Mouse (Mus musculus): ENCODE measurements around the gene 5530401A14Rik. TPM values are rescaled to one million over a fixed set of nuclear protein-coding genes. Genes with fewer than 3 reads are reported as not detected.

The 5530401A14Rik gene
- polyA plus RNA-seq, 1 experiment = not detected

GRCm38 (mm10) chr11:81845686-81846036, 14.8 kb upstream of the 5530401A14Rik start:
- no peaks in the 10 kb centered on the region for H3K4me1 ChIP-seq (ENCODE audit: control insufficient read depth, insufficient read depth, low read length)
- 81% methylated on average over 3 of the region's 3 CpGs for WGBS
- H3K4me3 ChIP-seq (ENCODE audit: insufficient read depth, low read depth, low read length) = no peak overlapping the region
- H3K36me3 ChIP-seq (ENCODE audit: control insufficient read depth, insufficient read depth, low read length) = no peaks in the 10 kb centered on the region
- H3K27ac ChIP-seq (ENCODE audit: insufficient read depth, low read depth, low read length) = no peak overlapping the region
- no peak for TF ChIP-seq POLR2A (IDR thresholded peaks at IDR 0.05; ENCODE audit: low read depth, low read length)
- TF ChIP-seq CTCF (conservative IDR thresholded peaks at IDR 0.05; ENCODE audit: insufficient read depth, insufficient read length, low read depth, low read length) = no peak
- H3K27me3 ChIP-seq (replicated peaks; ENCODE audit: control insufficient read depth, insufficient read depth, low read length) = no peaks in the 10 kb centered on the region
- no peak for DNase-seq

GRCm38 (mm10) chr11:81847773-81848490, 12.5 kb upstream of the 5530401A14Rik start:
- DNase-seq = no peak
- TF ChIP-seq POLR2A (IDR thresholded peaks at IDR 0.05; ENCODE audit: low read depth, low read length) = no peak
- TF ChIP-seq CTCF (conservative IDR thresholded peaks at IDR 0.05; ENCODE audit: insufficient read depth, insufficient read length, low read depth, low read length) = no peak
- H3K4me1 ChIP-seq (ENCODE audit: control insufficient read depth, insufficient read depth, low read length) = no peaks in the 10 kb centered on the region
- no peak overlapping the region for H3K4me3 ChIP-seq (ENCODE audit: insufficient read depth, low read depth, low read length)
- H3K36me3 ChIP-seq (ENCODE audit: control insufficient read depth, insufficient read depth, low read length) = no peaks in the 10 kb centered on the region
- H3K27me3 ChIP-seq (replicated peaks; ENCODE audit: control insufficient read depth, insufficient read depth, low read length) = no peaks in the 10 kb centered on the region
- no peak overlapping the region for H3K27ac ChIP-seq (ENCODE audit: insufficient read depth, low read depth, low read length)
- WGBS = 22% methylated on average over 1 of the region's 1 CpGs

GRCm38 (mm10) chr11:81865661-81866382, 5.3 kb downstream of the 5530401A14Rik start:
- DNase-seq = no peak
- no peak for TF ChIP-seq CTCF (conservative IDR thresholded peaks at IDR 0.05; ENCODE audit: insufficient read depth, insufficient read length, low read depth, low read length)
- no peak for TF ChIP-seq POLR2A (IDR thresholded peaks at IDR 0.05; ENCODE audit: low read depth, low read length)
- Histone ChIP-seq H3K4me3 (ENCODE audit: insufficient read depth, low read depth, low read length) (no peak overlapping the region), H3K4me1 (ENCODE audit: control insufficient read depth, insufficient read depth, low read length) (no peaks in the 10 kb centered on the region), H3K36me3 (ENCODE audit: control insufficient read depth, insufficient read depth, low read length) (no peaks in the 10 kb centered on the region), H3K27me3 (replicated peaks; ENCODE audit: control insufficient read depth, insufficient read depth, low read length) (no peaks in the 10 kb centered on the region), H3K27ac (ENCODE audit: insufficient read depth, low read depth, low read length) (no peak overlapping the region)
- 78% methylated on average over 10 of the region's 10 CpGs for WGBS

- TF ChIP-seq CTCF (conservative IDR thresholded peaks at IDR 0.05; ENCODE audit: insufficient read depth, insufficient read length, low read depth, low read length) (no peak), POLR2A (IDR thresholded peaks at IDR 0.05; ENCODE audit: low read depth, low read length) (no peak)
- DNase-seq = no peak
- H3K36me3 ChIP-seq (ENCODE audit: control insufficient read depth, insufficient read depth, low read length) = no peaks in the 10 kb centered on the region
- H3K4me1 ChIP-seq (ENCODE audit: control insufficient read depth, insufficient read depth, low read length) = no peaks in the 10 kb centered on the region
- WGBS = 56% methylated on average over 9 of the region's 9 CpGs
- no peaks in the 10 kb centered on the region for H3K27me3 ChIP-seq (replicated peaks; ENCODE audit: control insufficient read depth, insufficient read depth, low read length)
- H3K4me3 ChIP-seq (ENCODE audit: insufficient read depth, low read depth, low read length) = no peak overlapping the region
- no peak overlapping the region for H3K27ac ChIP-seq (ENCODE audit: insufficient read depth, low read depth, low read length)
These were observed 11.2 kb downstream of the 5530401A14Rik start for GRCm38 (mm10) chr11:81871506-81872213.

GRCm38 (mm10) chr11:81896511-81896910, 36.0 kb downstream of the 5530401A14Rik start:
- DNase-seq = no peak
- H3K36me3 ChIP-seq (ENCODE audit: control insufficient read depth, insufficient read depth, low read length) = no peaks in the 10 kb centered on the region
- WGBS = 81% methylated on average over 6 of the region's 6 CpGs
- TF ChIP-seq POLR2A (IDR thresholded peaks at IDR 0.05; ENCODE audit: low read depth, low read length) = no peak
- TF ChIP-seq CTCF (conservative IDR thresholded peaks at IDR 0.05; ENCODE audit: insufficient read depth, insufficient read length, low read depth, low read length) = no peak
- H3K27me3 ChIP-seq (replicated peaks; ENCODE audit: control insufficient read depth, insufficient read depth, low read length) = no peaks in the 10 kb centered on the region
- H3K4me3 ChIP-seq (ENCODE audit: insufficient read depth, low read depth, low read length) = no peak overlapping the region
- no peaks in the 10 kb centered on the region for H3K4me1 ChIP-seq (ENCODE audit: control insufficient read depth, insufficient read depth, low read length)
- no peak overlapping the region for H3K27ac ChIP-seq (ENCODE audit: insufficient read depth, low read depth, low read length)

- Histone ChIP-seq H3K27me3 (replicated peaks; ENCODE audit: control insufficient read depth, insufficient read depth, low read length) (no peaks in the 10 kb centered on the region), H3K4me1 (ENCODE audit: control insufficient read depth, insufficient read depth, low read length) (no peaks in the 10 kb centered on the region), H3K27ac (ENCODE audit: insufficient read depth, low read depth, low read length) (no peak overlapping the region), H3K4me3 (ENCODE audit: insufficient read depth, low read depth, low read length) (no peak overlapping the region), H3K36me3 (ENCODE audit: control insufficient read depth, insufficient read depth, low read length) (no peaks in the 10 kb centered on the region)
- no peak for DNase-seq
- WGBS = 17% methylated on average over 8 of the region's 8 CpGs
- TF ChIP-seq CTCF (conservative IDR thresholded peaks at IDR 0.05; ENCODE audit: insufficient read depth, insufficient read length, low read depth, low read length) = no peak
- TF ChIP-seq POLR2A (IDR thresholded peaks at IDR 0.05; ENCODE audit: low read depth, low read length) = no peak
These were observed 37.3 kb downstream of the 5530401A14Rik start for GRCm38 (mm10) chr11:81897547-81898354.
